Mouse (Mus musculus): ENCODE results near the gene Syt8. TPM values are rescaled to one million over a fixed set of nuclear protein-coding genes. Genes with fewer than 3 reads are reported as not detected.

Syt8 gene
- total RNA-seq, 2 experiments from 2014 or later = not detected

Other genes starting within 250 kb of the Syt8 start
- gene Gm10153, start 244.5 kb upstream of the Syt8 start, total RNA-seq (2021) = not detected
- gene Krtap5-3, start 233.5 kb upstream of the Syt8 start, total RNA-seq (2021) = not detected
- not detected for gene Gm7579, start 223.0 kb upstream of the Syt8 start, total RNA-seq (2021)
- gene Krtap5-5, start 204.9 kb upstream of the Syt8 start, total RNA-seq (2021) = not detected
- gene Gm40460, start 193.8 kb upstream of the Syt8 start, total RNA-seq (2021) = not detected
- gene Gm2431, start 176.5 kb upstream of the Syt8 start, total RNA-seq (2021) = not detected
- not detected for gene Gm4559, start 160.5 kb upstream of the Syt8 start, total RNA-seq (2021)
- gene Krtap5-1, start 137.7 kb upstream of the Syt8 start, total RNA-seq (2021) = not detected
- not detected for gene Krtap5-4, start 131.3 kb upstream of the Syt8 start, total RNA-seq (2021)
- 1 to 10 TPM; 1.0 to 1.1 TPM for gene Ifitm10, start 61.1 kb upstream of the Syt8 start, total RNA-seq (2021)
- gene Gm49369, start 52.2 kb upstream of the Syt8 start, total RNA-seq (2021) = 1 to 10 TPM; 1.7 to 5.1 TPM
- 100 to 1,000 TPM; 501 to 525 TPM for gene Ctsd, start 46.8 kb upstream of the Syt8 start, total RNA-seq (2021)
- gene Tnni2, start 7.0 kb downstream of the Syt8 start, total RNA-seq (2021) = 1 to 10 TPM; 1.9 to 4.3 TPM
- 100 to 1,000 TPM; 111 to 116 TPM for gene Lsp1, start 26.0 kb downstream of the Syt8 start, total RNA-seq (2021)
- gene Tnnt3, start 64.0 kb downstream of the Syt8 start, total RNA-seq (2021) = 1 to 10 TPM in 1 of 2 experiments, under 1 TPM in 1; 0.67 to 1.8 TPM
- gene Mrpl23, start 97.8 kb downstream of the Syt8 start, total RNA-seq (2021) = 10 to 100 TPM in 1 of 2 experiments, 1 to 10 TPM in 1; 4.1 to 19.3 TPM
- 100 to 1,000 TPM; 765 to 826 TPM for gene Igf2, start 232.0 kb downstream of the Syt8 start, total RNA-seq (2021)
- not detected for gene Gm49394, start 235.1 kb downstream of the Syt8 start, total RNA-seq (2021)